Mouse (Mus musculus): ENCODE data around the gene Sox13.
"Not testable (repeated sequence)": the region's sequence is repeated elsewhere in the genome, so short reads cannot be mapped to it uniquely, and the experiment has no call there.

The Sox13 gene

DNA sequence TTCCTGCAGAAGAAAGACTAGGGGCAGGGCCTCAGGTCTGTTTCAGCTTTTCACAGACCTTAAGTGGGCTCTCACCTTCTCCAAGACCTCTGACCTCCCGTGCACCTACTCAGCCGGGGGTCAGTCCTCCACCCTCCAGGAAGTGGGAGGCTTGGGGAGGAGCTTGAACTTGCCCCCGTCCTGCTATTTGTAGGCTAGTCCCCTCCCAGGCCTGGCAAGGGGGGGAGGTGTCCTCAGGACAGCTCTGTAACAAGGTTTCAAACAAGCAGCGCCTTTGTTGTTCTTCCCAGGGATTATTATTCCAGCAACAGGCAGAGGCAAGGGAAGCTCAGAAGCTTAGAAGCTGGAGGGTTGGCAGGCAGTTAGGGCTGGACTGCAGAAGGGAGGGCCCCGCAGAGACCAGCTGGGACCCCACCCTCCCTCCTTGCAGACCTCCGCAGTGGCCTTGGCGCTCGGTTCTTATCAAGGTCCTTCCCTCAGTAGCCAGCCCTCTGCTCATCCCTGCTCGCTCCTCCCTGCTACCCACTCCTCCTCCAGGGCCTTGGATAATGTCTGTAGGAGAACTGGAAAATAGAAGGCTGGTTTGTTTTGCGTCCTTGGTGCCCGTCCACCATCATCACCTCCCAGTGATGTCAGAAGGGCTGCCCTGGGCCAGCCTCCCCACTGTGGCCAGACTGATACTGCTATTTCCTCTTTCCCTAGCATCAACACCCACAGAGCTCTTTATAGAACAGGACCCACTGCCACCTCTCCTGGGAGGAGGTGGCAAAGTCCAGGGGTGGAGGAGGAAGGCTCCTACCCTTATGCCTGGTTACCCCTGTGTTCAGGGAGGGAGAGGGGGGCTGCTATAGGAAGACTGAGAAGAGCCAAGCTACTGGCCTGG, 56.3 kb downstream of the Sox13 start:
- no peak for DNase-seq (ENCODE audit: low spot score)

DNA sequence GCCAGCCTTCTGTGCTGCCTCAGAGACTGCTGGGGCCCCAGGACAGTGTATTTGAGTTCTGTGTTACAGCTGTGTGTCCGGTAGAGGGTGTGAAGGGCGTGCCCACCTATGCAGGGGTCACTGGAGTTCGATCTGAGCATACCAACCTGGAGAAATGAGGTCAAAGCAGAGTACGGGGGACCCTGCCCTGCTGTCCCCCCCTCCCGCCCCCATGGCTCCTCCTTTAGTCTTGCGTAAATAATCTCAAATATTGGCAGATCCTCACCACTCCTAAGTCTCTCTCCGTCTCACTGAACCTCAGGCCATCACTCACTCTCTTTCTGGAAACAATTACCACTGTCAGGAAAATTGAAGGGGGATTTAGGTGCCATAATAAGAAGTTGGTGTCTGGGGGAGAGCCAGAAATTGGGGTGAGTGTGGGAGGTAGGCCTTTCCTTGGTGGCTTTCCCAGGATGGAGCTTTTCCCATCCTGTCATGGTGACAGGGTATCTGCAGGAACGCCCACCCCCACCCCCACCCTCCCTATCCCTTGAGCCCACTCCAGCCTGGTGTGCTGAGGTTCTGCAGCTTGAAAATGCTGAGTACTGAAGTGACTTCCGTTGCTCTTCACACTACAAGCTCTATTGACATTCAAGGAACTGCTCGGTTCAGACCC, 57.1 kb downstream of the Sox13 start:
- no peak for DNase-seq (ENCODE audit: low spot score)

DNA sequence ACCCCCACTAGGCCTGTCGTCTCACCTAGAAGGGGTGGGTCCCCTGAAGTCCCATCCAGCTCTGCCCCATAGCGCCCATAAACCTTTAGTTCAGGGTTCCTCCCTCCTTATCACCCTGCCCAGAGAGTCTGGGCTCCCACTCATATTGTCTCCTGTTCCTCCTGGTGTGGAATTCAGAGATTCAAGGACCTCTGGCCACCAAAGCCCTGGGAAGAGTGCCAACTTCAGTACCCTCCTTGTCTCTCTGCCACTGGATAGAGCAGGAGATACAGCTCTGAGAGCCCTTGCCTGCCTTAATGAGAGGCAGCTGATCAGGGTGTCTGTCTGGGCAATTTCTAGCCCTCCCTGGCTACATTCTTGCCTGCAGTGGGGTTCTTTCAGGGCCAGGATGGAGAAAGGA, 59.3 kb downstream of the Sox13 start:
- no peak for DNase-seq (ENCODE audit: low spot score)

DNA sequence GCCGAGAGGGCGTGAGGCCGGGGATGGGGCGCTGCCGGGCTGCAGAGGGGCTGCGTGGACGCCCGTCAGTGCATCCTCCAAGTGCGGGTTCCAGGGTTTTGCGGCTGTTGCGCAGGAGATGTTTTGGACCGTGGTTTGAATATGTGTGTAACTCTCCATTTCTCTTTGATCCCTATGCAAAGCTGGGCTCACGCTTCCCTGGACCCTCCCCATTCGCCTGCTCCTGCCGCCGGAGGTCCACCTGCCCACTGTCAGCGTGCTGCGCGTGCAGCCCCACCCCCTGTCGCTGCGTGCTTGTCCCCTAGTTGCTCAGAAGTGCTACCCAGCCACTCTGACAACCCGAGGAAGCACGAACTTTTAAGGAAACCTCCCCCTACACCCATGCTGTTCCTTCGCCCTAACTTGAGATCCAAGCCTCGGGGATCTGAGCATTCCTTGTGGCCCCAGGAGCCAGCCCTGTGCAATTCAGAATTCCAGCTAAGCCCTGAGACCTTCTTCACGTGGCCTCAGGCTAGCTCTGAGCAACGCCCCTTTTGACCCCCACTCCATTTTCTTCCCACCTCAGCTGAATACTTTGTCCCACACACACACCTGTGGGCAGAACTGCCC, 60.1 kb downstream of the Sox13 start:
- DNase-seq (ENCODE audit: low spot score): no peak

DNA sequence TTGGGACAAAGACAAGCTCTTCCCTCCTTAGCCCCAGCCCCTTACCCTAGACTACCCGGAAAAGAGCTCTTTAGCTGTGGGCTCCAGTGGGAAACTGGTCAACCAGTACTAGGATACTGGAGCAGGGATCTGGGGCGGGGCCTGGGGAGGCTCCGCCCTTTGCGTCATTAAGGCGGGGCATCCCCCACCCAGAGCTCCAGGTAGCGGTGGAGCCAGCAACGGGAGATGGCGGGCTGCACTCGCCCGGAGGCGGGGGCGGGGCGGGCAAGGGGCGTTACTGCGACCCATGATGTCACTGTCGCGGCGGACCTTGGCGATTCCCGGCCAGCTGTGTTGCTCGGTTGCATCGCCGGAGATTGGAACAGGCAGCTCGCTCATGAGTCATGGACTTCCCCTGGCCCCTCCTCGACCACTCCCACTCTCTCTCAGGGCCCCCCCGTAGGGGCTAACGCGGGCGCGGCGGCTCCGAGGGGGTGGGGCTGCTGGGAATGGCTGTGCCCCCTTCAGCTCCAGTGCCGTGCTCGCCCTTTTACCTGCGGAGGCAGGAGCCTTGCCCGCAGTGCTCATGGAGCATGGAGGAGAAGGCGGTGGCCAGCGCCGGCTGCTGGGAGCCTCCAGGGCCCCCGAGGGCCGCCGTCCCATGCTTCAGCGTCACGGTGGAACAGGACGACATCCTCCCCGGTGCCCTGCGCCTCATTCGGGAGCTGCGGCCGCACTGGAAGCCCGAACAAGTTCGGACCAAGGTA, 60.7 kb downstream of the Sox13 start, which contains the start of gene Etnk2:
Gene Etnk2 (plus strand): TSS at position 297 of the 746 bp plus-strand sequence.
- no peak for DNase-seq (ENCODE audit: low spot score)

DNA sequence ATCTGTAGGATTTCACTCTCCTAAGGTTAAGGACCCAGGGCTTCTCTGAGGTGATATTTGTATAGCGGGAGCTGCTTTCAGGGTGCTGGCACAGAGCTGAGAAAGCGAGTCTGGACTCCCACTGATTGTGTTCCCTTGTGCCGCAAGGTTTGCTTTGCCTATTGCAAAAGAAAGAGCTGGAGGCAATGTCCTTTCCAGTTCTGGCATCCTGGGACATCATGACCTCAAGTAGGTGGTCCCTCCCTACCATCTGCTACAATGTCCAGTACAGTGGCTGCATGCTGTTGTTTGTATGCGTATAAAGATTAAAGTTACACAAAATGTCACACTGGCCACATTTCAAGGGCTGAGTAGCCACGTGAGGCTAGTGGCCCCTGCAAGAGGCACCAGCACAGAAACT, 62.1 kb downstream of the Sox13 start:
- DNase-seq (ENCODE audit: low spot score): no peak

DNA sequence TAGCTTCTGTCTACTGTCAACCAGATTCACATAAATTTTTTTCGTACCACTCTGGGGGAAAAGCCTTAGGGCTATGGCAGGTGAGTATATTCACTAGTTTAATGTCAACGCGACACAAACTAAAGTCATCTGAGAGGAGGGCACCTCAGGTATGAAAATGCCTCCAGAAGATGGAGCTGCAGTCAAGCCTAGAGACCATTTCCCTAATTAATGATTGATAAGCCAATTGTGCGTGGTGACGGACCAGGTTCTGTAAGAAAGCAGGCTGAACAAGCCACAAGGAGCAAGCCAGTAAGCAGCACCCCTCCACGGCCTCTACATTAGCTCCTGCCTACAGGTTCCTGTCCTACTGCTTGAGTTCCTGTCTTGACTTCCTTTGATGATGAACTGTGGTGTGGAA, 63.2 kb downstream of the Sox13 start:
- DNase-seq (ENCODE audit: low spot score): no peak

DNA sequence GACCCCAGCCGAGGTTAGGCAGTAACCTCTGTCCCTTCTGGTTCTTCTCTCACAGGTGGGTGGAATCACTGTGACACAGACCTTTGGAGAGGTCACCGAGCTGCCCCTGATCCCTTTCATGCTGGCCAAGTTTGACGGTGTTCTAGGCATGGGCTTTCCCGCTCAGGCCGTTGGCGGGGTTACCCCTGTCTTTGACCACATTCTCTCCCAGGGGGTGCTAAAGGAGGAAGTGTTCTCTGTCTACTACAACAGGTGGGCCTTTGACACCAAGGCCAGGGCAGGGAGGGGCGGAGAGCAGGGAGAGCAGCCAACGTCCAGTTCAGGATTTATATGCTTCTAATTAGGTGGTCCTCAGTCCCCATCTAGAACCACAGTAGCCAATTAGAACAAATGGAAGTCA, 67.8 kb downstream of the Sox13 start:
- DNase-seq (ENCODE audit: low spot score): no peak

DNA sequence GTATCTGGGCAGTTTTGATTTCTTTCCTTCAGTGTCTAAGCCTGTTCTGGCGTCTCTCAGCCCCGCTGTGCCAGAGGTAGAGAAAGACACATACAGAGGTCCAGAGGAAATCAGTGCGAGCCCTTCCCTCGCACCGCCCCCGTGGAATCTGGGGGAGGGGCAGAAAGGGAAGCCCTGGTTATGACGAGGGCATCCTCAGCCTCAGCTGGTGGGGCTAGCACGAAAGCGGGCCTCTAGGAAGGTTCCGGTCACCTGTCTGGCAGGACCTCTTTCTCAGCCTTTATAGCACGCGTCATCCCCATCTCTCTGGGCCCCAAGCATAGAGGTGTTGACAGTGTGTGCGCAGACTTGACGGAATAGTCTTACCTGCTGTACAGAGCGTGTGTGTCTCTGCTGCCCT, 68.3 kb downstream of the Sox13 start:
- DNase-seq (ENCODE audit: low spot score): no peak

DNA sequence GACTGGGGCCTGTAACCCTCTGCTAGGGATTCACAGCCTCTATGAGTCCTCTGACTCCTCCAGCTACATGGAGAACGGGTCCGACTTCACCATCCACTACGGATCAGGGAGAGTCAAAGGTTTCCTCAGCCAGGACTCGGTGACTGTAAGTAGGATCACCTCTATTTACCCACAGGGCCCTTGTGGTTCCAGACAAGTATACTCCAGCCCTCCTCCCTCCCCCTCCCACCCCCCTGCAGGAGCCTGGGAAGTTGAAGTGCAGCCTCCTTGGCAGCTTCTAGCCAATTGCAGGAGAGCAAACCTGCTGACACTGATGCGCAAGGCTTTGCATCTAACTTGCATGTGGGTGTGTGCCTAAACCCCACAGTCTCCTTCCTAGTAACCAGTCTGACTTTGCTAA, 68.7 kb downstream of the Sox13 start:
- DNase-seq (ENCODE audit: low spot score): no peak

DNA sequence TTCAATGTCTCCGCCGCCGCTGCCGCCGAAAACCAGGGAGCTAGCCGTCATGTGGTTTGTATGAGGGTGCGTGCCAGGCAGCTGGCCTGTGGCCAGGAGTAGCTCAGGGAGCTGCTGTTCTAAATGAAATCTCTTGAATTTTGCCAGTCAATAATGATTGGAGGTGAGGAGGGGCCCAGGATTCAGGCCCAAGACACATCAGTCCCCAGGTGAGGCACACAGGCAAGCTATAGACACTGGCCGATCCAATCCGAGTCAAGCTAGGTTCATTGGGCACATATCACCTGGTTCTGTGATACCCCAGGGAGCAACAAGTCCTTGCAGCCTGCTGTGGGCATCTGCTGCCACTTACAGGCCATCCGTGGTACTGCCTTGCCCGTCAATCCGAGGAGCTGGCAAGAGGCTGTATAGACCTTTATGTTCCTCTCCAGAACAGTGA, 70.8 kb downstream of the Sox13 start:
- peak; percentile 73 for DNase-seq (ENCODE audit: low spot score)

DNA sequence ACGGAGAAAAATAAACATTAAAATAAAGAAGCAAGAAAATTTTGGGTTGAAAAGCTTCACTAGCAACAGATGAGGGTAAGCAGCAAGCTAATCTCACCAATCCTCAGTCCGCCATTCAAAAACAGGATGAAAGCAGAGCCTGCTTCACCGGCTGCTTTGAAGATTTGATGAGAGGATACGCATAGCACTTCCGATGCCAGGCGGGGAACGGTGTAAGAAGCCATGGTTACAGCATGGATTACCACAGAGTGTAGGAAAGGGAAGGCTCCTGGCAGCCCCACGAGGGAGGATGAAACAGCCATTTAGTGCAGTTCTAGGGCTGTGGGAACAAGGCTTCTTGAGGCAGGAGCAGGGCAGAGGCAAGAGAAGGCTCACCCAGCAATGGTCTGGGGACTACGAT, 72.4 kb downstream of the Sox13 start:
- no peak for DNase-seq (ENCODE audit: low spot score)

DNA sequence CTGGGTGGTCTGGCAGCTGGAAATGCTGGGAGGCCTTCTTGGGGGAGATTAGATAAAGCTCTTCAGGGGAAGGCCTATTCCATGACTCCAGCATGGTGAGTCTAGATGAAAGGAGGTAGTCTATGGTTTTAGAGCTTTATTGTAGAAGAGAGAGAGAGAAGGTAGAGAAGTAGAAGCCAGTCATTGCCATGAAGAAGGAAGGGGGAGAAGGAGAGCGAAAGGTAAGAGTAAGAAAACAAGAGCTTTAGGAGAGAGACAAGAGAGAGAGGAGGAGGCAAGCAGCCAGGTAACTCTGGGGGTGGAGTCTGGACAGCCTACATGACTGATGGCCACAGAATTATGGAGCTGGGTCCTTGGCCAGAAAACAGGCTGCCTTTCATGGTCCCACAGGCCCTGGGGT, 74.0 kb downstream of the Sox13 start, which contains the start of gene Ren1:
Gene Ren1 (plus strand): TSS at position 301 of the 400 bp plus-strand sequence.
- no peak for DNase-seq (ENCODE audit: low spot score)

DNA sequence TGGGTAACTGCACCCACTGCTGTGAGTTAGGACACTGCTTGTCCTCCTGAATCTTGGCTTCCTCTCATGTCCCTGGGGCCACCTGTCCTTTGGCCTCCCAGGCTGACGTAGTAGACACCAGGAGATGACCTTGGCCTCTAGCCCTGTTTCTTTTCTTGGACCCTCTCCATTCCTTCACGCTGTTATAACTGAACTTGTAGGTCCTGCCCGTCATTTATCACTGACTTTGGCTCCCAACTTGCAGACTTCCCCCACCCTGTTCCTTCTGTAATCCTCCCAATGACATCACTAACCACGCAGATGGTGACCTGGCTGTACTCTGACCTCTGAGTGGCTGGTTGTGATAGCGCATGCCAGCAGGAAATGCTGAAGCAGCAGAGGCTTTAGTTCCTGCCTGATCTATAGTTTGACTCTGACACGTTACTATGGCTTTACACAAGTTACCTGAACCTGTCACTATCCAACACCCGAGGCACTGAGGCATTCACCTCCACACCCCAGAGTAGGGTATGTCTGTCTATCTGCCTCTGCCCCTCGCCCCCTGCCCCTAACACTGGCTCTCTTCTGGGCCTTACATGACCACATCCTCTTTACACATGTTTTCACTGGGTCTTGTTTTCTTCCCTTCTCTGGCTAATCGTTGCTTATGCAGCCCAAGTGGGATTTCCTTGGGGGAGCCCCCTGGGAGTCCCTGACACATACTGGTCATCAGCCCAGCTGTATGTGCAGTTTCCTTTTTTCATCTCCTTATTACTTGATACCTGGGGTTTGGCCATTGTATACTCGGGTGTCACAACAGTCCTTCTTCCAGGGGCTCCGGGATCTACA, 76.3 kb downstream of the Sox13 start:
- DNase-seq (ENCODE audit: low spot score): no peak

DNA sequence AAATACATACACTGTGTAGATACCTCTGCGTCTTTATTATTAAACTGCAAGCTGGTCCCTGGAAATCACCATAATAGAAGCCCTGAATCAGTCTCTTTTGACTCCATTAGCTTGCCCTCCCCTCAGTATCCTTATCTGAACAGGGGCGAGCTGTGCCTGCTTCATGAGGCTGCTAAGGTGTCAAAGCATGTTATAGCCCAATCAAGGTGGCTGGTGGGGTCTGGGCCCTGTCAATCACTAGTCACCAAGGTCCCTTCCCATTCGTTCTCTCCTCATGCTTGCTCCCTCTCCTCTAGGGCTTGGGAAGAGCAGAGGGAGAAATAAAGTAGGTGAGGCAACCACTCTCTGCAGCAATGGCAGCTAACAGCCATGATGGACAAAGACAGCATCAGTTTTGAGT, 77.0 kb downstream of the Sox13 start:
- no peak for DNase-seq (ENCODE audit: low spot score)

DNA sequence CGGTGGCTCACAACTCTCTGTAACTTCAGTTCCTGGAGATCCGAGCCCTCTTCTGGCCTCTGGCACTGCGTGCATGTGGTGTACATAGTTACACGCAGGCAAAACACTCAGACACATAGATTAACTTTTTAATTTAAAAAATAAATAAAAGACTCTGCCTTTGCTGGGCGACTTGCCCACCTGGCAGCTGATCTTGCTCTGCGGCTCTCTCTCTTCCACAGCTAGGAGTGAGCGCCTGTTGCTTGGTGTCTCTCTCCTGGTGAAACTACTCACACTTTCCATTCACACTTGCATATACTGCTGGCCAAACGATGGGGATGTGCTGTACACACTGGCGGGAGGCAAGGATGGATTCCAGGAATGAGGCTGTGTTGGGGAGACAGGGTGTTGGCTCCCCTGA, 77.6 kb downstream of the Sox13 start:
- no peak for DNase-seq (ENCODE audit: low spot score)

DNA sequence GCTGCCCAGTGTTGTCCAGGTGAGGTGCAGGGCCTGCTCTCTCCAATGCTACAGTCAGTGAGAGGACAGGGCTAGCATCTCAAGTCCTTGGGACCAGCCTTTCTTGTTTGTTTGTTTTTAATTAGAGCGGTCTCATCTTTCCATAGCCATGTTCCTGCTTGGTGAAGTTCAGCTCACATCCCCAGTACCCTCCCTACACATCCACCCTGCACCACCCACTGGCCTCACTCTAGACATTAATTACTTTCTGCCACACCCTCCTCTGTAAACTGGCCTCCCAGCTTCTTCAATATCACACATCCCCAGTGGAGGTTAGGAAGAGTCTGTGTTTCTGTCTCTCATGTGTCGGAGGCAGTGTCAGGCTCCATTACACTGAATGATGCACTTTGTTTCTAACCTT, 79.8 kb downstream of the Sox13 start:
- no peak for DNase-seq (ENCODE audit: low spot score)

DNA sequence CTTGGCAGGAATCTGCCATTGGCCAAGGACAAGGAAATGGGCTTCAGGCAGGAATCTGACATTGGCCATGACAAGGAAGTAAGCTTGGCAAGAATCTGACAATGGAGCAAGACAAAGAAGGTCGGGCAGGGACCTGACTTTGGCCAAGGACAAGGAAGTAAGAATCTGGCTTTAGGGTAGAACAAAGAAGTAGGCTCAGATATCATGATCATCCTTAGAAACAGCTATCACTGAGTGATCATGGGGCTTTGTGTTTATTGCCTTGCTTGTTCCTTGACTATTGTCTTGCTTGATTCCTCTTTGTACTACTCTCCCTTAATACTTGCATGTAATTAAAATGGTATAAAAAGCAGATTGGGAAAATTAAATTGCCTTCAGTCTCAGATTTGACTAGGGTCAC, 83.8 kb downstream of the Sox13 start:
- not testable (repeated sequence) for DNase-seq (ENCODE audit: low spot score)

DNA sequence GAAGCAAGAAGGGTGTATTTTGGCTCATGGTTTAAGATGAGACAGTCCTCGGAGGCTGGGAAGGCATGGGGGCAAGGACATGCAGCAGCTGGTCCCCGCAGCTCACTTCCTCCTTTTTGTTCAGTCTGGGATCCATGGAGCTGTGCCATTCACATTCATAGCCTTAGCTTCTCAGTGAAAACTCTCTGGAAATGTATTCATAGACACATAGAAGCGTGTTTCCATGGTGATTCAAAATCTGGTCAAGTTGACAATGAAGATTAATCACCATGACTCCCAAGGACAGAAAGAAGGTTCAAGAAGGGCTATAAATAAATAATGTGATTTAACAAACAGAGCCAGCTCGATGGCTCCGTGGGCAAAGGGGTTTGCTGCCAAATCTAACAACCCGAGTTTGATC, 90.2 kb downstream of the Sox13 start:
- DNase-seq (ENCODE audit: low spot score): no peak

DNA sequence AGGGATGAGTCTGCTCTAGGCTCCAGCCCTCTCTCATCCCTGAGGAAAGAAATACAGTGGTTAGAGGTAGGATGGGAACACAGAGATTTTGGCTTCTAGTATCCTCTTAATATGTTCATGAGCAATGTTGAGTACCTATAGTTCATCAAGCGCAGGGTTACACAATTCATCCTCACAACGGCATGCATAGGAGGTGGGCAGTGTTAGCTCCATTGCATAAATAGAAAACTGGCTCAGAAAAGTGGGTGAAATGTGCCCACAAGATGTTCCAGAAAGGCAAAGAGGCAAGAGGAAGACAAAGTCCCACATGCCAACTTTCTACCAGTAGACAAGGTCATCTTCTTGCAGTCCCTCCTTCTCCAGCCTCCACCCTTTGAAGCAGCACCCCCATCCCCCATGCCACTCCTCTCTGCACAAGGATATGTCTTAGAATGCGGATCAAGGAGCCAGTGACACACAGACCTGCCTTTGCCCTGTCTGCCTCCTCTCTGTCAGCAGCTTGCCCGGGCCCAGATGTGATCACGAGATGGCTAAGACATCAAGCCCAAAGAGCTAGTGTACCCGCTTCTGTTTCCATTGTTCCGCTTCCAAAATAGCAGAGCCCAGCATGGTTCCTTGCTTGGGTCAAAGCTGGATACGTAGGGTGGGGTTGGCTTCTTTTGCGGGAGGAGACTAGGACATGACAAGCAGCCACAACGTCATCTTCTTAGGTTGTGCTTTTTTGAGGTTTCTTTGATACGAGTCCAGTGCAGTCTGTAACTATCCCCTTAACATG, 91.3 kb downstream of the Sox13 start:
- no peak for DNase-seq (ENCODE audit: low spot score)
